Mouse (Mus musculus) adrenal gland, postnatal 0 days (tissue): Measurements from ENCODE around the gene Idnk. TPM values are rescaled to one million over a fixed set of nuclear protein-coding genes. Genes with fewer than 3 reads are reported as not detected.

Experiments
- polyA plus RNA-seq: library from polyadenylated mRNA; unstranded; fragments of >200 nt; fragmentation: Nextera tagmentation; extraction: Ambion mirVana; gene quantifications from 2 replicates; pipeline ENCODE4 v1.2.1, GENCODE M21; 2015

Gene Idnk
- polyA plus RNA-seq, result 67.7 and 87.3 TPM in 2 replicates

DNA sequence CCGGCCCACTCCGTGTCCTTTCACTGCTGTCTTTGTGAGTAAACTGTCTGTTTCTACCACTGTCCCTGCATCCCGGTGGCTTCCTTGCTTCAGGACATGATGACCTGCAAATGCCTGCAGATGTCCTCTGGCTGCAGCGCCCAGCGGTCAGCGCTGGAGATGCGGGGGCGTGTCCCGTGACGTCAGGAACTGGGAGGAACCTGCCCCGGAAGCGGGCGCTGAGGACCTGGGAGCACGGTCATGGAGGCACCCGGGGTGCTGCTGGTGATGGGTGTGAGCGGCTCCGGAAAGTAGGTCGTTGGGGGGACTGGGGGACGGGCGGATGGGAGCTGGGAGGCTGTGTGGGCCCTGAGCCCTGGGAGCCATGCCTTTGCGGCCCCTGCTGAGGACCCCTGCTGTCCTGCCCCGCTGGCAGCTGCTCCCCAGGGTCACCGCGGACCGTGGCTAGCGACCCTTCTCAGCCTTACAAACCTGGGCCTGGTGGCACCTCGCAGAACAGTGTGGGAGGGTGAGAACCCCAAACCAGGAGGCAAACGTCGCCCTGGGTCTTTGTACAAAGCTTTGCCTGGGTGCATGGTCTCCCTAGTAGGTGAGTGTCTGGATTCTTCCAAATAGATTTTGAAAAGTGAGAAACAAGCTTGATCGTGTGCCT is at the start of gene Idnk:
TSS of gene Idnk (plus strand) at position 203 of the 652 bp plus-strand sequence.

DNA sequence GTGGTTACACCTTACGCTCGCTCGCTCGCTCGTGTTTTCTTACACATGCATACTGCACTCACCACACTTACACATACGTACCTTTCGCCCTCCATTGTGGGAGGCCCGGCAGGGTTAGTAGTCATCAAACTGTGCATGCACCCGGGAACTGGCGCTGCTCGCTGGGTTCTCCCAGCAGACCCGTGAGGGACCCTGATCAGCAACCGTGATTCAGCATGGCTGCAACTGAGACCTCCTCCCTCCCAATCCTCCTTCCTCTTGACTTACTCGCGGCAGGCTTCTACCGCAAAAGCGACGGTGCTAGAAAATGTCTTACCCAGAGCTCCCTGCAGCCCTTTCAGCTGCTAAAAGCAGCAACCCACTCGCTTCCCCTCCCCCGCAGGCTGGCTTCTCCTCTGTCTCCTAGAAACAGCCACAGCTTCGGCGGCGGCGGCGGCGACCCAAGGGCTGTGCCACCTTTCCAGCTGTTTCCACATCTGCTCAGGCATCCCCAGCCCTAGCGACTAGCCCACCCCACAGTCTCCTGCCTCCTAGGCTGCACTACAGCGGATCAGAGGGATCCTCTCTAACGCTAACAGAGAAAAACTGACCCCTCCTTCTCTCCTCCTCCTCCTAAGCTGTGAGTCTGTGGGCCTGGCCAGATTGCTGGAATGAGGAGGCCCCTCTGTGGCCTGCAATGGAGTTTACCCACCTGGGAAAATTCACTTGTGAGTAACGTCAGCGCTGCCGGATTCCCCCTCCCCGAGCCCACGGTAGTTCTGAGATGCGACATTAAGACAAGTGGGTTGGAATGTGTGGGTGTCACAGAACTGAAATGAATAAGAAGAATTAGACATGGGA is 44.2 kb upstream of the Idnk start, which contains the start of gene Klhl3:
TSS of gene Klhl3 (minus strand) at position 532 of the 840 bp plus-strand sequence.

DNA sequence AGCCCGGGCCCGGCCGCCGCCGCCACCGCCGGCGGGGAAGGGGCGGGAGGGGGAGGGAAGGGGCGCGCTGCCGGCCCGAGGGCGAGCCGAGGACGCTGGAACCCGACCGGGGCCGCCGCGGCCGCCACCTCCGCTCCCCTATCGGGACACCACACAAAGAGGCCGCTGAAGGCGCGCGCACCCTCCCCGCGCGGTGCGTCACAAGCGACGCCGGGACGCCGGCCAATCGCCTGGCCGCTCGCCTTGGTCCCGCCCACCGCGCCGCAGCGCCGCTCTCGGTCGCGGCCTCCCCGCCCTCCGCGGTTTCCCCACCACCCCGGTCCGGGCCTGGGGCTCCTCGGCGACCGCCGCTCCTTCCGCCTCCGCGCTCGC is 29.1 kb upstream of the Idnk start, which contains the start of gene Hnrnpa0:
TSS of gene Hnrnpa0 (minus strand) at position 161 of the 372 bp plus-strand sequence.

Other genes starting within 250 kb of the Idnk start
- gene Spock1, start 249.3 kb upstream of the Idnk start, polyA plus RNA-seq, result 18.7 and 28.1 TPM in 2 replicates
- gene Klhl3, start 44.1 kb upstream of the Idnk start, polyA plus RNA-seq, result 1.6 and 1.9 TPM in 2 replicates
- gene Hnrnpa0, start 29.1 kb upstream of the Idnk start, polyA plus RNA-seq, result 25.8 and 26.4 TPM in 2 replicates
- gene Ubqln1, start 58.0 kb downstream of the Idnk start, polyA plus RNA-seq, result 55.9 and 67.1 TPM in 2 replicates
- 36.4 and 41.6 TPM in 2 replicates for gene Gkap1, start 118.0 kb downstream of the Idnk start, polyA plus RNA-seq
- 0.38 and 0.59 TPM in 2 replicates for gene Kif27, start 201.5 kb downstream of the Idnk start, polyA plus RNA-seq
- 34.2 and 41.3 TPM in 2 replicates for gene 2210016F16Rik, start 227.6 kb downstream of the Idnk start, polyA plus RNA-seq
- gene Rmi1, start 244.6 kb downstream of the Idnk start, polyA plus RNA-seq, result 16.2 and 20.7 TPM in 2 replicates
- 547 and 758 TPM in 2 replicates for gene Hnrnpk, start 245.7 kb downstream of the Idnk start, polyA plus RNA-seq